Mouse (Mus musculus) G1E (cell line): ENCODE data around the gene Slc25a33. TPM values are rescaled to one million over a fixed set of nuclear protein-coding genes. Genes with fewer than 3 reads are reported as not detected.

Experiments
- ATAC-seq: 2 replicates; pipeline ENCODE4 v1.8.0; 2016; ENCODE audit warnings: mild to moderate bottlenecking; ENCODE audit not compliant: insufficient number of reproducible peaks, poor library complexity, low FRiP score, severe bottlenecking; ENCODE audit errors: extremely low read depth
- DNase-seq: peaks from one replicate; pipeline ENCODE4 v3.0.0; 2012; ENCODE audit warnings: low spot score
- H3K27me3 ChIP-seq: 2 replicates; pipeline ENCODE4 v1.6.1; 2012; ENCODE audit warnings: mild to moderate bottlenecking, low read length, inconsistent platforms; ENCODE audit not compliant: insufficient read depth
- H3K36me3 ChIP-seq: replicated peaks from 2 replicates; pipeline ENCODE3; 2012; ENCODE audit warnings: mild to moderate bottlenecking, inconsistent platforms
- H3K4me1 ChIP-seq: 2 replicates; pipeline ENCODE4 v1.6.1; 2012; ENCODE audit warnings: low read depth, low read length, inconsistent platforms, mixed read lengths; ENCODE audit not compliant: insufficient read depth
- H3K4me3 ChIP-seq: 2 replicates; pipeline ENCODE4 v1.5.1; 2012; ENCODE audit warnings: low read depth, mild to moderate bottlenecking, inconsistent platforms, low read length, moderate library complexity, mixed read lengths
- H3K9me3 ChIP-seq: replicated peaks from 2 replicates; pipeline ENCODE4 v1.6.1; 2012; ENCODE audit warnings: inconsistent platforms
- CTCF ChIP-seq: IDR thresholded peaks from 2 replicates; pipeline ENCODE4 v1.5.1; 2012; ENCODE audit warnings: low read depth, low read length, inconsistent platforms, mixed read lengths
- GATA1 ChIP-seq: IDR thresholded peaks from 2 replicates; pipeline ENCODE4 v1.6.1; 2012; ENCODE audit warnings: borderline replicate concordance, low read length, inconsistent platforms, mixed read lengths
- GATA2 ChIP-seq: IDR thresholded peaks from 2 replicates; pipeline ENCODE4 v1.6.1; 2012; ENCODE audit warnings: low read depth, low read length, inconsistent platforms, borderline replicate concordance
- POLR2AphosphoS5 ChIP-seq: IDR thresholded peaks from 2 replicates; pipeline ENCODE4 v1.6.1; 2012; ENCODE audit warnings: low read depth, low read length, inconsistent platforms; ENCODE audit not compliant: insufficient replicate concordance
- TAL1 ChIP-seq: conservative IDR thresholded peaks from 2 replicates; pipeline ENCODE4 v1.6.1; 2012; ENCODE audit warnings: low read depth, low read length, inconsistent platforms, mixed read lengths
- polyA plus RNA-seq: library from polyadenylated mRNA; stranded (reverse); fragments of >175 nt; gene quantifications from 2 replicates; pipeline ENCODE4 v1.2.3, GENCODE M21; 2012
- total RNA-seq, 2 experiments: library from RNA; stranded (forward) in 1 of 2; stranded (reverse) in 1 of 2; fragments of 200-1000 nt in 1 of 2; fragments of >200 nt in 1 of 2; fragmentation: Nextera tagmentation in 1 of 2; gene quantifications; 2 replicates each; pipeline ENCODE4 v1.2.3; 2014 to 2017

Slc25a33 gene
- total and polyA plus RNA-seq, 3 experiments = 2.3 to 4.9 (median 3.7) TPM

DNA sequence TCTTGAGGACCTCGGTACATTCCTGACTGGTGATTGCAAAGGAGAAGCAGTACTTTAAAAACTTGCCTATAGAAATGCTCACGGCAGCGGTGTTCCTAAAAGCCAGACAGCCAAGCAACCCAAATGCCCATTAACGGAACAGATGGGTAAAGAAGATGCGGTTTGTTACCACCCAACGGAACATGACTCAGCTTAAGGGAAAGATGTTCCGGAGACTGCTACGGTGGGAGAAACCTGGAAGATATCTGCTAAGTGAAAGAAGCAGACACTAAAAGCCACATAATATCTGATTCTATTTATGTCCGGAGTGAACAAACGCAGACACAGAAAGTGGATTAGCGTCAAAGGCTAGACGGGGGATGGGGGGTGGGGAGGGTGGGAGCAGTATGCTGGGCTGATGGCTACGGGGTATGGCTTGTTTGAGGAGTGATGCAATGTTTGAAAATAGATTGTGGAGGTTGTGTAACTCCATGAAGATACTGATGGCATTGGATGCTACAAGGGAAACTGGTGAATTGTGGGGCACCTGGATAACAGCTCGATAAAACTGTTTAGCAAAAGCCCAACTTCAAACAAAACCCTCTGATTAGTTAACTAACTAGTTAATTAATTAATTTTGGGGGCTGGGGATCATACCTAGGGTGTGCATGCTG is 22.6 kb upstream of the Slc25a33 start:
- Histone ChIP-seq H3K9me3 (no peaks in the 10 kb centered on the region), H3K4me1 (no peaks in the 10 kb centered on the region), H3K36me3 (no peaks in the 10 kb centered on the region), H3K4me3 (no peak overlapping the region), H3K27me3 (0 out of 2 replicates have a peak, but pooled peaks cover 2% of the 10 kb centered on the region)
- TF ChIP-seq POLR2AphosphoS5 = no peak
- TF ChIP-seq GATA2 = no peak
- TF ChIP-seq TAL1 = no peak
- no peak for TF ChIP-seq GATA1
- TF ChIP-seq CTCF = no peak
- no peak for ATAC-seq
- no peak for DNase-seq

DNA sequence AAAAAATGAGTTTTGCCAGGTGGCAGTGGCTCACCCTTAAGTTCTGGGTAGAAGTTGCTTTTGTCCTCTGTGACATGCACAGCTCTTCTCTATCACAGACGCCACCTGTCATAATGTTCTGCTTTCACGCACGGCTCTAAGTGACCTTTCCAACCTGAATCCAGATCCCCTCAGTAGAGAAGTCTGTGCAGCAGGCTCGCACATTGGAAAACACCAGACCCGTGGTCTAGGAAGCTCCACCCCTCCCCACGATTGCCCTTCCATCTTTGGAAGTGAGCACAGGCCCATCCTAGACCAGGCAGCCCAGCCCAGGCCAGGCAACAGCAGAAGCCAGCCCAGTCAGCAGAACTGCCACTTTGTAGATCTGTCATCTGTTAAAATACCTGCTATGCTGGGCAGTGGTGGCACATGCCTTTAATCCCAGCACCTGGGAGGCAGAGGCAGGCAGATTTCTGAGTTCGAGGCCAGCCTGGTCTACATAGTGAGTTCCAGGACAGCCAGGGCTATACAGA is 20.9 kb upstream of the Slc25a33 start:
- no peak for TF ChIP-seq CTCF
- no peak for TF ChIP-seq GATA1
- TF ChIP-seq TAL1 = no peak
- no peak for TF ChIP-seq GATA2
- no peak for TF ChIP-seq POLR2AphosphoS5
- ATAC-seq (no peak), DNase-seq (no peak)
- H3K36me3 ChIP-seq = no peaks in the 10 kb centered on the region
- no peaks in the 10 kb centered on the region for H3K4me1 ChIP-seq
- no peak overlapping the region for H3K4me3 ChIP-seq
- H3K27me3 ChIP-seq = 0 out of 2 replicates have a peak, but pooled peaks cover 2% of the 10 kb centered on the region
- no peaks in the 10 kb centered on the region for H3K9me3 ChIP-seq

DNA sequence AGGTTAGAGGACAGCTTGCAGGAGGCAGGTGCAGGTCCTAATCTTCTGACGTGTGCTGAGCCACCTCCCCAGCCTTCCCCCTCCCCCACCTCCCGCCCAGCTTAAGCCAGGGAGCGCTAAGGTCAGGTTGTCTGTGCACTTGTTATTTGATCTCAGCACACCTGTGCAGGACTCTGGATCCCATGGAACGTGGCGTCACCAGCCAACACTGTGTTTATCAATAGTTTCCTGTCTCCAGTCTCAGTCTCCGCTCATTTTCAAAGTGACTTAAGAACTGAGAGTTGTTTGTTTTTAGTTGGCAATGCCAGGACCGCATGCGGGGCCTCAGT is 19.9 kb upstream of the Slc25a33 start:
- TF ChIP-seq GATA1 = no peak
- TF ChIP-seq TAL1 = no peak
- TF ChIP-seq CTCF = no peak
- TF ChIP-seq POLR2AphosphoS5 = no peak
- no peak for TF ChIP-seq GATA2
- no peaks in the 10 kb centered on the region for H3K9me3 ChIP-seq
- DNase-seq (no peak), ATAC-seq (no peak)
- no peak overlapping the region for H3K4me3 ChIP-seq
- 0 out of 2 replicates have a peak, but pooled peaks cover 4% of the 10 kb centered on the region for H3K27me3 ChIP-seq
- no peaks in the 10 kb centered on the region for H3K36me3 ChIP-seq
- no peaks in the 10 kb centered on the region for H3K4me1 ChIP-seq

DNA sequence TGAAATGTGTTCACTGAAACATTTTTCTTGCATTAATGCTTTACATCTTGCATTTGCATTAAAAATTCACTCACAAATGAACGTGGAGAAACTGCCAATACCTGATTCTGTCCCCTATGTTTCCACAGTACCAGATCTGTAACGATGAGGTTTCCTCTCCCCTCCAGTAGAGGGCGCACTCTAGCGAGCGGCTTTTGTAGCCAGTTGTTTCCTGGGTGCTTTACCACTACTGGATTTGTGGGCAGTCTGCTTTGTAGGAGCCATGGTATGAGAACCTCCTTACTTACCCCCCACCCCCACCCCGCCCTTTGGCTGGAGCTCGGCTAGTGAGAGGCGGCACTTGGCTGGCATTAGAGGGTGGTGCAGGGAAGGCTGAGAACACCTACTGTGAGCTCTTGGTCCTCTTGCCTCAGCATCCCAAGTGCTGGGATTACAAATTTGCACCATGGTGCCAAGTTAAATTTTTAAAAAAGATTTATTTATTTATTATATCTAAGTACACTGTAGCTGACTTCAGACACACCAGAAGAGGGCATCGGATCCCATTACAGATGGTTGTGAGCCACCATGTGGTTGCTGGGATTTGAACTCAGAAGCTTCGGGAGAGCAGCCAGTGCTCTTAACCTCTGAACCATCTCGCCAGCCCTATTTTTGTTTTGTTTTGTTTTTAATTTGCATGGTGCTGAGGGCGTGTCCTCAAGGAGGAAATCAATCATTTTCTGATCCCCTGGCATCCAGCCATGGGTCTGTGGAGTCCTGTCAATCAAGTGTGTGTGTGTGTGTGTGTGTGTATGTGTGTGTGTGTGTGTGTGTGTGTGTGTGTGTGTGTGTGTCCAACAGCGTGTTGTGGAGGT is 19.3 kb upstream of the Slc25a33 start:
- DNase-seq (no peak), ATAC-seq (no peak)
- H3K27me3 ChIP-seq = 0 out of 2 replicates have a peak, but pooled peaks cover 4% of the 10 kb centered on the region
- no peaks in the 10 kb centered on the region for H3K4me1 ChIP-seq
- no peaks in the 10 kb centered on the region for H3K36me3 ChIP-seq
- H3K9me3 ChIP-seq = no peaks in the 10 kb centered on the region
- TF ChIP-seq TAL1 (no peak), GATA1 (no peak), CTCF (peak; percentile 31; the same call in 1 of the 2 replicates), POLR2AphosphoS5 (no peak), GATA2 (no peak)
- H3K4me3 ChIP-seq = no peak overlapping the region

DNA sequence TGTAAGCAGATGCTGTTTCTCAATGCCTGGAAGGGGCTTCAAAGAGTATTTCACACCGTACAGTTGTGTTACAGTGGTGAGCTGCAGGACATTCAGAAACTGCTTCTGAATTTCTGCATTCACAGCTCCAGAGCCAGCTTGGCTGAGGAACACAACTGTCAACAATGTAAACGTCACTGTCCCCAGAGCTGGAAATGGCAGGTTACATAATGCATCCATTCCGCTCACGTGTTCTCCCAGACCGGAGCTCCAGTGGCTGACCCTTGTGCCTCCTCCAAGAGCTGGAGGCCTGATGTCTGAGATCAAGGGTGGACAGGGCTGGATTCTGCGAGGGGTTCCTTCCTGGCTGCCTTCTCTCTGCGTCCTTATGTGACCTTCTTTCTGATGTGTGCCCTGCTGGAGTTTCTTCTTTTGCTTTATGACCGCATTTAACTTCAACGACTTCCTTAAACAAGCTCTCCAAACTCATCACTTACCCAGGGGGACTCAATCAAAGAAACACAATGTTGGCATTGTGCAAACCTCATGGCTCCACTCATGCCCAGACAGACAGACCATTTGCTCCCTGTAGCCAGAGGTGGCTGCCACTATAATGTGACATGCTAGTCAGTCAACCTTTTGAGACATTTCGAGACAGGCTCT is 18.2 kb upstream of the Slc25a33 start:
- Histone ChIP-seq H3K4me3 (no peak overlapping the region), H3K36me3 (no peaks in the 10 kb centered on the region), H3K4me1 (no peaks in the 10 kb centered on the region), H3K9me3 (no peaks in the 10 kb centered on the region), H3K27me3 (0 out of 2 replicates have a peak, but pooled peaks cover 4% of the 10 kb centered on the region)
- TF ChIP-seq TAL1 (no peak), CTCF (no peak), GATA1 (no peak), POLR2AphosphoS5 (no peak), GATA2 (no peak)
- no peak for DNase-seq
- no peak for ATAC-seq
